ENCODE assay signal across 8 mouse cellular contexts in genomic region chr4:116721098-116721628, GRCm38 (mm10). TPM values are rescaled to one million over a fixed set of nuclear protein-coding genes. Genes with fewer than 3 reads are reported as not detected.
A peak's percentile ranks its signal among the peaks of the same experiment; 100 is the strongest.
DNase-seq lines count a peak whose midpoint lies in the region; ATAC-seq and TF ChIP-seq lines count a peak whose summit lies in the region.

No protein-coding gene starts in this region.

- no peaks in the 10 kb centered on the region for H3K27me3 ChIP-seq in kidney, adult 2 months (replicated peaks; ENCODE audit: control insufficient read depth, insufficient read depth, low read length)
- 0 out of 2 replicates have a peak, but pooled peaks cover 2% of the 10 kb centered on the region for H3K27me3 ChIP-seq in hindbrain, embryonic 11.5 days (ENCODE audit: control insufficient read depth, insufficient read depth, low read length)
- H3K27me3 ChIP-seq in midbrain, embryonic 12.5 days: peaks cover 13% of the 10 kb centered on the region; the same call in 1 of the 2 replicates

- H3K4me1 ChIP-seq in kidney, adult 2 months (ENCODE audit: control insufficient read depth, insufficient read depth, low read length): peaks cover 2% of the 10 kb centered on the region; the same call in 1 of the 2 replicates
- peaks cover 2% of the 10 kb centered on the region for H3K4me1 ChIP-seq in bone marrow, adult 2 months (ENCODE audit: control insufficient read depth, insufficient read depth, low read length)
- H3K4me1 ChIP-seq in hindbrain, embryonic 11.5 days (replicated peaks; ENCODE audit: control insufficient read depth, insufficient read depth, low read length): 0 out of 2 replicates have a peak, but pooled peaks cover 2% of the 10 kb centered on the region
- H3K4me1 ChIP-seq in midbrain, embryonic 12.5 days: peaks cover 13% of the 10 kb centered on the region

- H3K4me3 ChIP-seq in kidney, adult 2 months (ENCODE audit: insufficient read depth, low read depth, low read length): peak overlapping the region; percentile 93
- H3K4me3 ChIP-seq in bone marrow, adult 2 months (replicated peaks; ENCODE audit: control insufficient read depth, low read depth, low read length): peak overlapping the region; percentile 81
- peak overlapping the region; percentile 67 for H3K4me3 ChIP-seq in hindbrain, embryonic 11.5 days (ENCODE audit: low read depth, low read length)
- peak overlapping the region; percentile 83 for H3K4me3 ChIP-seq in midbrain, embryonic 12.5 days

- ATAC-seq in hindbrain, embryonic 11.5 days (ENCODE audit: low FRiP score): no peak; the same call in 1 of the 2 replicates
- ATAC-seq in midbrain, embryonic 12.5 days (ENCODE audit: low FRiP score, low read depth): no peak

- intact Hi-C loops in gastrocnemius, postnatal 14 days (cut with DNase I; ENCODE audit: low total_unique reads): no loop called here

- no peaks in the 10 kb centered on the region for H3K36me3 ChIP-seq in kidney, adult 2 months (ENCODE audit: control insufficient read depth, insufficient read depth, low read length)
- H3K36me3 ChIP-seq in hindbrain, embryonic 11.5 days (ENCODE audit: control insufficient read depth, insufficient read depth, low read length): no peaks in the 10 kb centered on the region
- no peaks in the 10 kb centered on the region for H3K36me3 ChIP-seq in midbrain, embryonic 12.5 days

- TF ChIP-seq CTCF in kidney, adult 2 months (conservative IDR thresholded peaks at IDR 0.05; ENCODE audit: insufficient read depth, insufficient read length, low read depth, low read length): no peak
- TF ChIP-seq CTCF in bone marrow, adult 2 months (IDR thresholded peaks at IDR 0.05; ENCODE audit: control insufficient read depth, insufficient read depth, low read length): no peak

- 1% methylated on average over 29 of the region's 29 CpGs for WGBS in kidney, adult 2 months
- under 1% methylated on average over 29 of the region's 29 CpGs for WGBS in bone marrow, adult 2 months
- under 1% methylated on average over 29 of the region's 29 CpGs for WGBS in hindbrain, embryonic 11.5 days
- under 1% methylated on average over 29 of the region's 29 CpGs for WGBS in midbrain, embryonic 12.5 days

- H3K9ac ChIP-seq in hindbrain, embryonic 11.5 days (ENCODE audit: low read depth, low read length): peak overlapping the region; percentile 74
- peak overlapping the region; percentile 81 for H3K9ac ChIP-seq in midbrain, embryonic 12.5 days (replicated peaks)

- H3K9me3 ChIP-seq in hindbrain, embryonic 11.5 days (ENCODE audit: control insufficient read depth, low read length): no peaks in the 10 kb centered on the region
- H3K9me3 ChIP-seq in midbrain, embryonic 12.5 days: no peaks in the 10 kb centered on the region

- TF ChIP-seq POLR2A in kidney, adult 2 months (IDR thresholded peaks at IDR 0.05; ENCODE audit: low read depth, low read length): no peak
- no peak for TF ChIP-seq POLR2A in bone marrow, adult 2 months (IDR thresholded peaks at IDR 0.05; ENCODE audit: borderline replicate concordance, control insufficient read depth, low read depth, low read length)

- peak overlapping the region; percentile 80 for H3K27ac ChIP-seq in kidney, adult 2 months (ENCODE audit: insufficient read depth, low read depth, low read length)
- H3K27ac ChIP-seq in bone marrow, adult 2 months (ENCODE audit: control insufficient read depth, insufficient read depth, low read depth, low read length, poor library complexity): peak overlapping the region; percentile 87
- peak overlapping the region; percentile 65; the same call in 1 of the 2 replicates for H3K27ac ChIP-seq in hindbrain, embryonic 11.5 days (ENCODE audit: low read depth, low read length)
- H3K27ac ChIP-seq in midbrain, embryonic 12.5 days (replicated peaks): peak overlapping the region; percentile 77

- H3K4me2 ChIP-seq in hindbrain, embryonic 11.5 days (replicated peaks; ENCODE audit: low read depth, low read length): peak overlapping the region; percentile 86
- H3K4me2 ChIP-seq in midbrain, embryonic 12.5 days (replicated peaks): peak overlapping the region; percentile 95

- no peak for DNase-seq in kidney, adult 2 months
- DNase-seq in kidney, adult 11 months: no peak
- DNase-seq in hindbrain, embryonic 11.5 days (ENCODE audit: low spot score): no peak
- DNase-seq in gastrocnemius, postnatal 14 days: no peak
- no peak for DNase-seq in gastrocnemius, adult 8-10 months (ENCODE audit: low spot score in 2 of 2)
- no peak for DNase-seq in adrenal gland, postnatal 14 days

RNA-seq across cellular contexts. Expression of gene Tesk2, which starts 0.4 kb away (rescaled TPM):
- polyA plus RNA-seq in kidney, adult 2 months (2012; rRNA removed): 10.7 and 11.7 TPM in 2 replicates
- 4.0 and 11.1 TPM in 2 replicates for polyA plus RNA-seq in bone marrow, adult 2 months (2011; ENCODE audit: insufficient read depth, insufficient read length, low replicate concordance, missing spikeins)
- polyA plus RNA-seq in hindbrain, embryonic 11.5 days (2014; fragmentation: Nextera tagmentation; extraction: Ambion mirVana): 5.9 and 7.7 TPM in 2 replicates
- 5.3 and 5.7 TPM in 2 replicates for polyA plus RNA-seq in midbrain, embryonic 12.5 days (2016; fragmentation: Nextera tagmentation; extraction: Ambion mirVana)
- total RNA-seq in gastrocnemius, postnatal 14 days (2021): 1 to 10 TPM; 1.8 to 2.5 TPM
- total RNA-seq in gastrocnemius, adult 8-10 months (2022): 1 to 10 TPM; 1.6 to 1.9 (median 1.7) TPM
- 4.9 and 5.1 TPM in 2 replicates for total RNA-seq in adrenal gland, postnatal 14 days (2021)

RNA-seq across cellular contexts. Expression of gene Ccdc163, which starts 12.9 kb away (rescaled TPM):
- 29.2 and 34.5 TPM in 2 replicates for polyA plus RNA-seq in kidney, adult 2 months (2012; rRNA removed)
- 18.9 and 60.7 TPM in 2 replicates for polyA plus RNA-seq in bone marrow, adult 2 months (2011; ENCODE audit: insufficient read depth, insufficient read length, low replicate concordance, missing spikeins)
- 28.5 and 34.1 TPM in 2 replicates for polyA plus RNA-seq in hindbrain, embryonic 11.5 days (2014; fragmentation: Nextera tagmentation; extraction: Ambion mirVana)
- 27.6 and 28.9 TPM in 2 replicates for polyA plus RNA-seq in midbrain, embryonic 12.5 days (2016; fragmentation: Nextera tagmentation; extraction: Ambion mirVana)
- total RNA-seq in gastrocnemius, postnatal 14 days (2021): 1 to 10 TPM; 3.9 to 4.0 TPM
- 1 to 10 TPM; 1.2 to 2.2 (median 1.7) TPM for total RNA-seq in gastrocnemius, adult 8-10 months (2022)
- total RNA-seq in adrenal gland, postnatal 14 days (2021): 18.8 and 19.6 TPM in 2 replicates

RNA-seq across cellular contexts. Expression of gene Mmachc, which starts 13.0 kb away (rescaled TPM):
- 28.8 and 30.3 TPM in 2 replicates for polyA plus RNA-seq in kidney, adult 2 months (2012; rRNA removed)
- 3.4 and 8.6 TPM in 2 replicates for polyA plus RNA-seq in bone marrow, adult 2 months (2011; ENCODE audit: insufficient read depth, insufficient read length, low replicate concordance, missing spikeins)
- 23.3 and 30.9 TPM in 2 replicates for polyA plus RNA-seq in hindbrain, embryonic 11.5 days (2014; fragmentation: Nextera tagmentation; extraction: Ambion mirVana)
- polyA plus RNA-seq in midbrain, embryonic 12.5 days (2016; fragmentation: Nextera tagmentation; extraction: Ambion mirVana): 32.0 and 35.7 TPM in 2 replicates
- 10 to 100 TPM; 25.5 to 28.9 TPM for total RNA-seq in gastrocnemius, postnatal 14 days (2021)
- total RNA-seq in gastrocnemius, adult 8-10 months (2022): 10 to 100 TPM; 30.4 to 34.6 (median 33.3) TPM
- total RNA-seq in adrenal gland, postnatal 14 days (2021): 39.5 and 41.9 TPM in 2 replicates

RNA-seq across cellular contexts. Expression of gene Prdx1, which starts 35.8 kb away (rescaled TPM):
- 282 and 478 TPM in 2 replicates for polyA plus RNA-seq in kidney, adult 2 months (2012; rRNA removed)
- polyA plus RNA-seq in bone marrow, adult 2 months (2011; ENCODE audit: insufficient read depth, insufficient read length, low replicate concordance, missing spikeins): 134 and 410 TPM in 2 replicates
- polyA plus RNA-seq in hindbrain, embryonic 11.5 days (2014; fragmentation: Nextera tagmentation; extraction: Ambion mirVana): 985 and 989 TPM in 2 replicates
- 740 and 818 TPM in 2 replicates for polyA plus RNA-seq in midbrain, embryonic 12.5 days (2016; fragmentation: Nextera tagmentation; extraction: Ambion mirVana)
- total RNA-seq in gastrocnemius, postnatal 14 days (2021): 100 to 1,000 TPM; 211 to 229 TPM
- 100 to 1,000 TPM; 247 to 330 (median 264) TPM for total RNA-seq in gastrocnemius, adult 8-10 months (2022)
- 546 and 672 TPM in 2 replicates for total RNA-seq in adrenal gland, postnatal 14 days (2021)
